Mouse (Mus musculus): ENCODE data around the gene Klf1.
A peak's percentile ranks its signal among the peaks of the same experiment; 100 is the strongest.

Gene Klf1

GRCm38 (mm10) chr8:84901752-84902151, at the start of gene Klf1:
Gene Klf1, plus strand, starts transcription at chr8:84901928.
- no peak for DNase-seq (ENCODE audit: low spot score in 2 of 2)

GRCm38 (mm10) chr8:84856434-84856833, 45.3 kb upstream of the Klf1 start:
- no peak for DNase-seq (ENCODE audit: low spot score in 2 of 2)

- DNase-seq (ENCODE audit: low spot score in 2 of 2), result peak; percentile 87 to 92
Observed at GRCm38 (mm10) chr8:84856864-84857441, 44.8 kb upstream of the Klf1 start, which contains the start of gene Farsa. Gene Farsa, plus strand, starts transcription at chr8:84856989.

GRCm38 (mm10) chr8:84871376-84872308, 30.1 kb upstream of the Klf1 start, which contains the start of gene Syce2:
Gene Syce2, plus strand, starts transcription at chr8:84872111.
- peak; percentile 71 to 87 for DNase-seq (ENCODE audit: low spot score in 2 of 2)

- DNase-seq (ENCODE audit: low spot score in 2 of 2), result no peak
Observed at GRCm38 (mm10) chr8:84872309-84872965, 29.3 kb upstream of the Klf1 start.

GRCm38 (mm10) chr8:84873016-84873415, 28.7 kb upstream of the Klf1 start:
- no peak for DNase-seq (ENCODE audit: low spot score in 2 of 2)

- DNase-seq (ENCODE audit: low spot score in 2 of 2), result no peak
Observed at GRCm38 (mm10) chr8:84874339-84874738, 27.4 kb upstream of the Klf1 start.

- DNase-seq (ENCODE audit: low spot score in 2 of 2), result no peak
Observed at GRCm38 (mm10) chr8:84877297-84878035, 24.3 kb upstream of the Klf1 start.

GRCm38 (mm10) chr8:84878915-84879314, 22.8 kb upstream of the Klf1 start:
- no peak for DNase-seq (ENCODE audit: low spot score in 2 of 2)

- no peak for DNase-seq (ENCODE audit: low spot score in 2 of 2)
Observed at GRCm38 (mm10) chr8:84884728-84885127, 17.0 kb upstream of the Klf1 start.

GRCm38 (mm10) chr8:84888280-84888679, 13.4 kb upstream of the Klf1 start:
- no peak for DNase-seq (ENCODE audit: low spot score in 2 of 2)

GRCm38 (mm10) chr8:84889141-84889540, 12.6 kb upstream of the Klf1 start:
- no peak for DNase-seq (ENCODE audit: low spot score in 2 of 2)

GRCm38 (mm10) chr8:84892993-84893708, 8.6 kb upstream of the Klf1 start:
- DNase-seq (ENCODE audit: low spot score in 2 of 2), result no peak

GRCm38 (mm10) chr8:84893709-84894134, 8.0 kb upstream of the Klf1 start, which contains the start of gene Gcdh:
Gene Gcdh, minus strand, starts transcription at chr8:84893921.
- peak; percentile 86 to 88 for DNase-seq (ENCODE audit: low spot score in 2 of 2)

- no peak for DNase-seq (ENCODE audit: low spot score in 2 of 2)
Observed at GRCm38 (mm10) chr8:84895963-84896362, 5.8 kb upstream of the Klf1 start.

- DNase-seq (ENCODE audit: low spot score in 2 of 2), result no peak
Observed at GRCm38 (mm10) chr8:84901071-84901470, 657 bp upstream of the Klf1 start.

- no peak for DNase-seq (ENCODE audit: low spot score in 2 of 2)
Observed at GRCm38 (mm10) chr8:84902367-84902919, 715 bp downstream of the Klf1 start.

GRCm38 (mm10) chr8:84902920-84903661, 1.4 kb downstream of the Klf1 start:
- peak; percentile 87 to 92 for DNase-seq (ENCODE audit: low spot score in 2 of 2)

- no peak for DNase-seq (ENCODE audit: low spot score in 2 of 2)
Observed at GRCm38 (mm10) chr8:84904351-84904750, 2.6 kb downstream of the Klf1 start.

- DNase-seq (ENCODE audit: low spot score in 2 of 2), result no peak
Observed at GRCm38 (mm10) chr8:84907037-84907436, 5.3 kb downstream of the Klf1 start.
